Mouse (Mus musculus): ENCODE data around the gene Cnn3. TPM values are rescaled to one million over a fixed set of nuclear protein-coding genes. Genes with fewer than 3 reads are reported as not detected.

The Cnn3 gene
- polyA plus RNA-seq, 1 experiment from 2014 or later, result 1,158 TPM

- Histone ChIP-seq H3K4me1 (ENCODE audit: control insufficient read depth, insufficient read depth, low read length) (peaks cover 4% of the 10 kb centered on the region), H3K27me3 (ENCODE audit: control insufficient read depth, insufficient read depth, low read length) (no peaks in the 10 kb centered on the region), H3K9me3 (ENCODE audit: control insufficient read depth, low read length) (no peaks in the 10 kb centered on the region), H3K36me3 (ENCODE audit: control insufficient read depth, insufficient read depth, low read length) (no peaks in the 10 kb centered on the region), H3K4me2 (no peak overlapping the region), H3K4me3 (ENCODE audit: low read depth, low read length) (no peak overlapping the region), H3K27ac (ENCODE audit: low read depth, low read length) (no peak overlapping the region), H3K9ac (ENCODE audit: low read length) (no peak overlapping the region)
- DNase-seq (ENCODE audit: low spot score, missing footprints), result no peak
- 93% methylated on average over 14 of the region's 14 CpGs for WGBS
- ATAC-seq (ENCODE audit: low FRiP score), result no peak
Observed at GRCm38 (mm10) chr3:121507678-121508077, 81.4 kb downstream of the Cnn3 start.

Other genes with a start within 250 kb of the Cnn3 start
- gene Tmem56, start 143.4 kb upstream of the Cnn3 start, polyA plus RNA-seq (2014; fragmentation: Nextera tagmentation; extraction: Ambion mirVana), result 1.2 and 1.5 TPM in 2 replicates
- gene Alg14, start 134.7 kb upstream of the Cnn3 start, polyA plus RNA-seq (2014; fragmentation: Nextera tagmentation; extraction: Ambion mirVana), result 37.6 and 38.0 TPM in 2 replicates
- gene Slc44a3, start 105.9 kb downstream of the Cnn3 start, polyA plus RNA-seq (2014; fragmentation: Nextera tagmentation; extraction: Ambion mirVana), result 0.34 and 0.38 TPM in 2 replicates
- gene 4930432M17Rik, start 244.3 kb downstream of the Cnn3 start, polyA plus RNA-seq (2014; fragmentation: Nextera tagmentation; extraction: Ambion mirVana), result not detected in 2 replicates